Mouse (Mus musculus): ENCODE measurements around the gene Lrtm2. TPM values are rescaled to one million over a fixed set of nuclear protein-coding genes. Genes with fewer than 3 reads are reported as not detected.
"Not testable (repeated sequence)": the region's sequence is repeated elsewhere in the genome, so short reads cannot be mapped to it uniquely, and the experiment has no call there.

Gene Lrtm2
- 0.36 and 0.38 TPM in 2 replicates for polyA plus RNA-seq (2015; fragmentation: Nextera tagmentation; extraction: Ambion mirVana)

GRCm38 (mm10) chr6:119330506-119330905 is at the start of gene Lrtm2:
Gene Lrtm2 (minus strand): TSS chr6:119330766.
- peak; percentile 68 for DNase-seq (ENCODE audit: low spot score)

GRCm38 (mm10) chr6:119378631-119379030 is 48.1 kb upstream of the Lrtm2 start:
- no peak for DNase-seq (ENCODE audit: low spot score)

GRCm38 (mm10) chr6:119377613-119378012 is 47.0 kb upstream of the Lrtm2 start:
- DNase-seq (ENCODE audit: low spot score): peak; percentile 46

GRCm38 (mm10) chr6:119375035-119375434 is 44.5 kb upstream of the Lrtm2 start:
- DNase-seq (ENCODE audit: low spot score): no peak

GRCm38 (mm10) chr6:119373000-119373705 is 42.6 kb upstream of the Lrtm2 start:
- DNase-seq (ENCODE audit: low spot score): no peak

GRCm38 (mm10) chr6:119372237-119372636 is 41.7 kb upstream of the Lrtm2 start:
- DNase-seq (ENCODE audit: low spot score): no peak

- DNase-seq (ENCODE audit: low spot score): peak; percentile 37
Measured at GRCm38 (mm10) chr6:119371624-119372023, 41.1 kb upstream of the Lrtm2 start.

- no peak for DNase-seq (ENCODE audit: low spot score)
Measured at GRCm38 (mm10) chr6:119367382-119367781, 36.8 kb upstream of the Lrtm2 start.

GRCm38 (mm10) chr6:119366800-119367199 is 36.2 kb upstream of the Lrtm2 start:
- not testable (repeated sequence) for DNase-seq (ENCODE audit: low spot score)

- DNase-seq (ENCODE audit: low spot score): no peak
Measured at GRCm38 (mm10) chr6:119363593-119363992, 33.0 kb upstream of the Lrtm2 start.

- no peak for DNase-seq (ENCODE audit: low spot score)
Measured at GRCm38 (mm10) chr6:119360925-119361702, 30.5 kb upstream of the Lrtm2 start.

GRCm38 (mm10) chr6:119360250-119360649 is 29.7 kb upstream of the Lrtm2 start:
- DNase-seq (ENCODE audit: low spot score): not testable (repeated sequence)

- DNase-seq (ENCODE audit: low spot score): no peak
Measured at GRCm38 (mm10) chr6:119358020-119358571, 27.5 kb upstream of the Lrtm2 start.

- DNase-seq (ENCODE audit: low spot score): no peak
Measured at GRCm38 (mm10) chr6:119352501-119352900, 21.9 kb upstream of the Lrtm2 start.

- no peak for DNase-seq (ENCODE audit: low spot score)
Measured at GRCm38 (mm10) chr6:119351656-119352055, 21.1 kb upstream of the Lrtm2 start.

- DNase-seq (ENCODE audit: low spot score): no peak
Measured at GRCm38 (mm10) chr6:119350703-119351198, 20.2 kb upstream of the Lrtm2 start.

- peak; percentile 84 for DNase-seq (ENCODE audit: low spot score)
Measured at GRCm38 (mm10) chr6:119348234-119348633, 17.7 kb upstream of the Lrtm2 start.

GRCm38 (mm10) chr6:119347813-119348212 is 17.2 kb upstream of the Lrtm2 start:
- no peak for DNase-seq (ENCODE audit: low spot score)

GRCm38 (mm10) chr6:119346257-119346656 is 15.7 kb upstream of the Lrtm2 start:
- DNase-seq (ENCODE audit: low spot score): peak; percentile 56

- no peak for DNase-seq (ENCODE audit: low spot score)
Measured at GRCm38 (mm10) chr6:119341409-119341808, 10.8 kb upstream of the Lrtm2 start.

GRCm38 (mm10) chr6:119338121-119338912 is 7.8 kb upstream of the Lrtm2 start:
- DNase-seq (ENCODE audit: low spot score): no peak
